Mouse (Mus musculus) stomach, postnatal 0 days (tissue): ENCODE data around the gene Ccr5. TPM values are rescaled to one million over a fixed set of nuclear protein-coding genes. Genes with fewer than 3 reads are reported as not detected.
A peak's percentile ranks its signal among the peaks of the same experiment; 100 is the strongest.

Experiments used
- ATAC-seq: fragments of 200-750 bp; cut with Nextera tagmentation; 2 replicates; pipeline ENCODE4 v1.8.0; 2017; ENCODE audit not compliant: low FRiP score, low TSS enrichment
- DNase-seq: peaks from one replicate; pipeline ENCODE4 v3.0.0-alpha.2; 2016; ENCODE audit warnings: low spot score
- H3K27ac ChIP-seq: fragments of 300-500 bp; sonication (generic); replicated peaks from 2 replicates; pipeline ENCODE4 v1.5.1; 2014; ENCODE audit warnings: mild to moderate bottlenecking, control low read depth
- H3K27me3 ChIP-seq: fragments of 300-500 bp; sonication (generic); 2 replicates; pipeline ENCODE4 v1.6.1; 2014; ENCODE audit warnings: low read length; ENCODE audit not compliant: control insufficient read depth, insufficient read depth
- H3K36me3 ChIP-seq: fragments of 300-500 bp; sonication (generic); 2 replicates; pipeline ENCODE4 v1.6.1; 2014; ENCODE audit warnings: low read length, mixed read lengths; ENCODE audit not compliant: control insufficient read depth, insufficient read depth
- H3K4me1 ChIP-seq: fragments of 300-500 bp; sonication (generic); replicated peaks from 2 replicates; pipeline ENCODE4 v1.6.1; 2014; ENCODE audit warnings: antibody characterized with exemption; ENCODE audit not compliant: control insufficient read depth, insufficient read depth
- H3K4me2 ChIP-seq: fragments of 300-500 bp; sonication (generic); replicated peaks from 2 replicates; pipeline ENCODE4 v1.6.1; 2014; ENCODE audit warnings: low read depth, mild to moderate bottlenecking, control low read depth, moderate library complexity
- H3K4me3 ChIP-seq: fragments of 300-500 bp; sonication (generic); 2 replicates; pipeline ENCODE4 v1.5.1; 2014; ENCODE audit warnings: low read depth, low read length, control low read depth
- H3K9ac ChIP-seq: fragments of 300-500 bp; sonication (generic); 2 replicates; pipeline ENCODE4 v1.6.1; 2014; ENCODE audit warnings: mild to moderate bottlenecking, low read length, control low read depth, mixed read lengths
- H3K9me3 ChIP-seq: fragments of 300-500 bp; sonication (generic); 2 replicates; pipeline ENCODE4 v1.6.1; 2016; ENCODE audit warnings: low read length; ENCODE audit not compliant: control insufficient read depth
- CTCF ChIP-seq: IDR thresholded peaks from 2 replicates; pipeline ENCODE4 v1.5.1; 2016; ENCODE audit warnings: antibody characterized with exemption, low read depth, mild to moderate bottlenecking, moderate library complexity
- EP300 ChIP-seq: optimal IDR thresholded peaks from 2 replicates; pipeline ENCODE3; 2016; ENCODE audit warnings: antibody characterized with exemption
- WGBS: fragments of 180-500 bp; shearing (Covaris S2); extraction: QIAGEN DNeasy Blood & Tissue Kit; methylation state at CpG from one replicate; pipeline ENCODE4 v1.1.7; 2014; 5-methylcytosine and 5-hydroxymethylcytosine counted together
- polyA plus RNA-seq: library from polyadenylated mRNA; unstranded; fragments of >200 nt; fragmentation: Nextera tagmentation; extraction: Ambion mirVana; gene quantifications from 2 replicates; pipeline ENCODE4 v1.2.1, GENCODE M21; 2015

Gene Ccr5
- polyA plus RNA-seq, 1 experiment from 2014 or later, result 0.63 TPM

GRCm38 (mm10) chr9:124112591-124113239 lies 8.6 kb upstream of the Ccr5 start:
- H3K9ac ChIP-seq, result no peak overlapping the region
- no peaks in the 10 kb centered on the region for H3K27me3 ChIP-seq
- no peak for DNase-seq
- H3K4me1 ChIP-seq, result no peaks in the 10 kb centered on the region
- no peak overlapping the region for H3K4me2 ChIP-seq
- no peaks in the 10 kb centered on the region for H3K36me3 ChIP-seq
- WGBS, result 89% methylated on average over 1 of the region's 1 CpGs
- no peaks in the 10 kb centered on the region for H3K9me3 ChIP-seq
- no peak overlapping the region for H3K4me3 ChIP-seq
- H3K27ac ChIP-seq, result no peak overlapping the region
- no peak for TF ChIP-seq EP300
- TF ChIP-seq CTCF, result no peak
- ATAC-seq, result no peak

DNA sequence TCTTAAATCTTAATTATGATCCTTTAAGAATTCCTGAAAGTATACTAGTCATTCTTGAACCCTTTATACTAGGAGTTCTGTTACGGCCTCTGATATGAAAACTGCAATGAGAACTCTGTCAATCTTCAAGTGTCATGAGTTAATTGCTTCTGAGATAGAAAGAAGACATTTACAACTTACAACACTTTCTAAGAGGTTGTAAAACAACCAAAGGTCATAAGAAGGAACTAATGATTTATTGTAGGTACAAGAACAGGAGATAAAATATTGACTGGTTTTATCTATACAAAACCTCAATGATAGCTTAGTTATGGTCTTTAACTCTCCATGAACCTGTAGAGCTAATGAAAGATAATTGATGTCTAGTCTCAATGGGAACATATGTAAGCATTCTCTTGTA lies 7.6 kb upstream of the Ccr5 start:
- Histone ChIP-seq H3K4me1 (no peaks in the 10 kb centered on the region), H3K4me2 (no peak overlapping the region), H3K36me3 (no peaks in the 10 kb centered on the region), H3K27ac (no peak overlapping the region), H3K27me3 (no peaks in the 10 kb centered on the region), H3K4me3 (no peak overlapping the region), H3K9ac (no peak overlapping the region), H3K9me3 (no peaks in the 10 kb centered on the region)
- WGBS, result 71% methylated on average over 1 of the region's 1 CpGs
- no peak for TF ChIP-seq CTCF
- no peak for TF ChIP-seq EP300
- DNase-seq (no peak), ATAC-seq (no peak)

DNA sequence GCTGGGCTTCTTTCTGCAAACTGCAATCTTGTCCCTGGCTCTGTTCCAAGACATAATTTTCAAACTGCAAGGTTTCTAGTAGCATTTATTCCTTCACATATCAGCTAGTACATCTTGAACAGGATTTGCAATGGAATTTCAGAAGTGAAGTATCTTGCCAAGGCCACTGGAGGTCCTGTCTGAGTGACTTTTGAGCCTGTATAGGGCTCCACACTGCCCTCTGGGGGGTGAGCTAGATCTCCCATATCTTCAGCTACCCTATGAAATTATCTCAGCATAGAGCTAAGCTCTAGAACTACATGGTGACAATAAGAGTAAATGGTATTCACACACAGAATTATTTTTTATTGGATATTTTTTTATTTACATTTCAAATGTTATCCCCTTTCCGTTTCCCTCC lies 2.9 kb upstream of the Ccr5 start:
- H3K27ac ChIP-seq, result no peak overlapping the region
- WGBS, result 86% methylated on average over 1 of the region's 1 CpGs
- no peak overlapping the region for H3K9ac ChIP-seq
- H3K27me3 ChIP-seq, result no peaks in the 10 kb centered on the region
- no peak overlapping the region for H3K4me2 ChIP-seq
- no peaks in the 10 kb centered on the region for H3K4me1 ChIP-seq
- TF ChIP-seq EP300 (no peak), CTCF (peak; percentile 68)
- H3K36me3 ChIP-seq, result no peaks in the 10 kb centered on the region
- peak; percentile 34 for DNase-seq
- no peak for ATAC-seq
- no peak overlapping the region for H3K4me3 ChIP-seq
- H3K9me3 ChIP-seq, result no peaks in the 10 kb centered on the region

GRCm38 (mm10) chr9:124125576-124125975 lies 4.2 kb downstream of the Ccr5 start:
- Histone ChIP-seq H3K36me3 (no peaks in the 10 kb centered on the region), H3K27ac (no peak overlapping the region; the same call in 1 of the 2 replicates), H3K27me3 (no peaks in the 10 kb centered on the region), H3K4me1 (no peaks in the 10 kb centered on the region), H3K4me2 (no peak overlapping the region), H3K9me3 (no peaks in the 10 kb centered on the region), H3K9ac (no peak overlapping the region), H3K4me3 (no peak overlapping the region)
- 67% methylated on average over 11 of the region's 11 CpGs for WGBS
- DNase-seq (peak; percentile 33), ATAC-seq (peak; percentile 78)
- no peak for TF ChIP-seq EP300
- no peak for TF ChIP-seq CTCF

GRCm38 (mm10) chr9:124126373-124126772 lies 5.0 kb downstream of the Ccr5 start:
- Histone ChIP-seq H3K36me3 (no peaks in the 10 kb centered on the region), H3K27ac (peak overlapping the region; percentile 73), H3K9ac (no peak overlapping the region), H3K4me3 (no peak overlapping the region), H3K4me2 (no peak overlapping the region), H3K9me3 (no peaks in the 10 kb centered on the region), H3K27me3 (no peaks in the 10 kb centered on the region), H3K4me1 (no peaks in the 10 kb centered on the region)
- ATAC-seq, result 0 out of 2 replicates have a peak, but pooled peaks have one; percentile 72
- 26% methylated on average over 5 of the region's 5 CpGs for WGBS
- no peak for TF ChIP-seq CTCF
- no peak for TF ChIP-seq EP300
- peak; percentile 19 for DNase-seq

- no peak for DNase-seq
- TF ChIP-seq CTCF (peak; percentile 24; the same call in 1 of the 2 replicates), EP300 (no peak)
- Histone ChIP-seq H3K4me1 (no peaks in the 10 kb centered on the region), H3K36me3 (no peaks in the 10 kb centered on the region), H3K9ac (no peak overlapping the region), H3K27me3 (no peaks in the 10 kb centered on the region), H3K4me3 (no peak overlapping the region), H3K4me2 (no peak overlapping the region), H3K9me3 (no peaks in the 10 kb centered on the region), H3K27ac (no peak overlapping the region; the same call in 1 of the 2 replicates)
- WGBS, result 26% methylated on average over 4 of the region's 4 CpGs
- no peak for ATAC-seq
Measured at GRCm38 (mm10) chr9:124127412-124127811, 6.1 kb downstream of the Ccr5 start.
